Mouse (Mus musculus) adipose tissue, adult 10 weeks (tissue): ENCODE measurements around the gene Smarca1. TPM values are rescaled to one million over a fixed set of nuclear protein-coding genes. Genes with fewer than 3 reads are reported as not detected.

Source experiments
- polyA plus RNA-seq: library from polyadenylated mRNA; stranded (reverse); fragments of 350-450 nt; fragmentation: Illumina TruSeq; extraction: RNeasy Lipid Tissue Mini Kit (QIAGEN cat#74804); gene quantifications from one replicate; pipeline ENCODE4 v1.2.3, GENCODE M21; 2014; ENCODE audit warnings: low read depth, low replicate concordance

Gene Smarca1
- 9.8 TPM for polyA plus RNA-seq

DNA sequence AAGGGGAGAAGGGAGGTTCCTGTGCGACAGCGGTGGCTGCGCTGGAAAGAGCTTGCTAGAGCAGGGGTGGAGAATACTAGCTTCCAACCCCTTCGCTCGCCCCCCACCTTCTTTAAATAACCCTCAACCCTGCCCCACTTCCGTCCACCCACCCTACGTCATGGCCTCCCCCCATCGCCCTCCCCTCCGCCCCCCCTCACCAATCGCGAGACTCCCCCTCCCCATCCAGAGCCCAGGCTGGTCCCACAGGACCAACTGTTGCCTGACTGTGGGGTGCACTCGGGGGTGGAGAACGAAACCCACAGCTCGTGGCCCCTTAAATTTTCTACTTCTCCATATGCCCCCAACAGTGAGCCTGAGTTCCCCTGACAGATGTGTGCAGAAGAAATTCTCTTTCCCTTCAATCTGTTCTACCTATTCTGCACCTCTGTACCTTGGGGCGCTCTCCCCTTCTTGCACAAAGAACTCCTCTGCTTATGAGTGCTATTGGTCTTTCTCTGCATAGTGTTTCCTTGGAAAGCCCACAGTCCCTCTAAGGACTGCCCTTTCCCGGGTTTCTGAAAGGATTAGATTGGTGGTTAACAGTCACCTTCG is at the start of gene Smarca1:
Smarca1 (minus strand) TSS at position 544 of the 594 bp plus-strand sequence.

DNA sequence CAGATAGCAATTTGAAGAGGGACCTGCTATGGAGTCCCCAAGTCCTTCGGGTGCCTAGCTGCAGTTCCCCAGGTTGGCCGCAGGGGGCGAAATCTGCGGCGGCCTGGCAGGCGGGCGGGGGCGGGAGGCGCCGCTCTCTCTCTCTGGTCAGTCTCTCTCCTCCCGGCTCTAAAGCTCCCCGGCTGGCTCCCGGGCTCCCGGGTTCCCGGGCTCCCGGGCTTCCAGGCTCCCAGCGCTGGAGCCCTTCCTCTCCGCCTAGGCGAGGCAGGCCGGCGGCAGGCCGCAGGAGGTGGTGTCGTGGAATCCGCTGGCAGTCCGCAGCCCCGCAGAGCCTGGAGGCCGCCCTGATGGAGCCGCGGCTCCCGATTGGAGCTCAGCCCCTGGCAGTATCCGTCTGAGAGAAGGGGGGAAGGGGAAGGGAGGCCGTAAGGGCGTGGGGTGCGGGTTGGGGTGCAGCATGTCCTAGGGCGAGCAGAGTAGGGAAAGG is 19.6 kb upstream of the Smarca1 start, which contains the start of gene Ocrl:
Ocrl (plus strand) TSS at position 82 of the 487 bp plus-strand sequence.

Other genes starting within 250 kb of the Smarca1 start
- gene Ocrl, start 19.4 kb upstream of the Smarca1 start, polyA plus RNA-seq, result 55.8 TPM
- gene Apln, start 141.9 kb upstream of the Smarca1 start, polyA plus RNA-seq, result 2.9 TPM
- gene Xpnpep2, start 215.8 kb upstream of the Smarca1 start, polyA plus RNA-seq, result 2.3 TPM